ENCODE assay signal across 9 mouse cellular contexts in genomic region chr13:72627391-72628321, GRCm38 (mm10). TPM values are rescaled to one million over a fixed set of nuclear protein-coding genes. Genes with fewer than 3 reads are reported as not detected.
DNase-seq lines count a peak whose midpoint lies in the region; ATAC-seq lines count a peak whose summit lies in the region.
"Had no signal": no experiment of that assay in that cellular context is flagged by ENCODE, and none has a peak within 500 bp of the region (broad histone marks: within the 10 kb centered on the region; RNA-seq: fewer than 3 reads in every experiment).

No protein-coding gene starts in this region.

- H3K27ac ChIP-seq in embryonic facial prominence, embryonic 12.5 days = no peak overlapping the region
- no peak overlapping the region for H3K27ac ChIP-seq in intestine, embryonic 14.5 days (ENCODE audit: low read depth)
- H3K27ac ChIP-seq in liver, embryonic 15.5 days (replicated peaks) = no peak overlapping the region
- H3K27ac ChIP-seq in neural tube, embryonic 15.5 days (replicated peaks) = peak overlapping the region; percentile 56

- H3K4me1 ChIP-seq in embryonic facial prominence, embryonic 12.5 days = peaks cover 14% of the 10 kb centered on the region; the same call in 1 of the 2 replicates
- H3K4me1 ChIP-seq in intestine, embryonic 14.5 days (replicated peaks; ENCODE audit: control insufficient read depth, insufficient read depth, low read length) = 0 out of 2 replicates have a peak, but pooled peaks cover 8% of the 10 kb centered on the region
- H3K4me1 ChIP-seq in liver, embryonic 15.5 days (replicated peaks) = peaks cover 16% of the 10 kb centered on the region; the same call in 1 of the 2 replicates
- peaks cover 49% of the 10 kb centered on the region for H3K4me1 ChIP-seq in neural tube, embryonic 15.5 days

- DNase-seq in Muller cell, postnatal 12 days (ENCODE audit: inconsistent ontology term) = peak; percentile 27
- peak; percentile 78 for DNase-seq in intestine, embryonic 14.5 days (ENCODE audit: low spot score)
- no peak for DNase-seq in gastrocnemius, adult 8-10 months (ENCODE audit: low spot score in 2 of 2)
- DNase-seq in thymus, postnatal 36 days = no peak
- DNase-seq in spleen, postnatal 4 days (ENCODE audit: low spot score in 2 of 2) = no peak

- H3K4me3 ChIP-seq in embryonic facial prominence, embryonic 12.5 days = peak overlapping the region; percentile 56
- H3K4me3 ChIP-seq in intestine, embryonic 14.5 days (ENCODE audit: low read depth, low read length) = peak overlapping the region; percentile 48
- H3K4me3 ChIP-seq in liver, embryonic 15.5 days (replicated peaks) = peak overlapping the region; percentile 44
- H3K4me3 ChIP-seq in neural tube, embryonic 15.5 days (replicated peaks) = peak overlapping the region; percentile 49

- peak overlapping the region; percentile 55 for H3K9ac ChIP-seq in embryonic facial prominence, embryonic 12.5 days
- no peak overlapping the region for H3K9ac ChIP-seq in intestine, embryonic 14.5 days (ENCODE audit: low read length)
- H3K9ac ChIP-seq in liver, embryonic 15.5 days = no peak overlapping the region
- 0 out of 2 replicates have a peak overlapping the region, but pooled peaks have one; percentile 23 for H3K9ac ChIP-seq in neural tube, embryonic 15.5 days (replicated peaks)

- peak overlapping the region; percentile 97 for H3K4me2 ChIP-seq in embryonic facial prominence, embryonic 12.5 days (replicated peaks)
- H3K4me2 ChIP-seq in intestine, embryonic 14.5 days (ENCODE audit: low read length) = peak overlapping the region; percentile 84
- peak overlapping the region; percentile 65 for H3K4me2 ChIP-seq in liver, embryonic 15.5 days
- H3K4me2 ChIP-seq in neural tube, embryonic 15.5 days = peak overlapping the region; percentile 75

- H3K27me3 ChIP-seq in embryonic facial prominence, embryonic 12.5 days = peaks cover 81% of the 10 kb centered on the region
- peaks cover 98% of the 10 kb centered on the region for H3K27me3 ChIP-seq in intestine, embryonic 14.5 days (replicated peaks; ENCODE audit: control insufficient read depth, insufficient read depth, low read length)
- H3K27me3 ChIP-seq in liver, embryonic 15.5 days = peaks cover 100% of the 10 kb centered on the region
- peaks cover 63% of the 10 kb centered on the region for H3K27me3 ChIP-seq in neural tube, embryonic 15.5 days (replicated peaks)

- ATAC-seq in embryonic facial prominence, embryonic 12.5 days (ENCODE audit: insufficient number of reproducible peaks, insufficient read depth, low FRiP score, low TSS enrichment) = peak; percentile 29
- ATAC-seq in intestine, embryonic 14.5 days (replicated peaks; ENCODE audit: low FRiP score, low TSS enrichment, low read depth) = no peak; the same call in 1 of the 2 replicates
- no peak for ATAC-seq in liver, embryonic 15.5 days (ENCODE audit: insufficient read depth)
- ATAC-seq in neural tube, embryonic 15.5 days (ENCODE audit: low FRiP score) = peak; percentile 23

- H3K36me3 ChIP-seq in embryonic facial prominence, embryonic 12.5 days = no peaks in the 10 kb centered on the region
- H3K36me3 ChIP-seq in intestine, embryonic 14.5 days (ENCODE audit: control insufficient read depth, insufficient read depth, low read length) = no peaks in the 10 kb centered on the region
- H3K36me3 ChIP-seq in liver, embryonic 15.5 days (replicated peaks) = no peaks in the 10 kb centered on the region
- H3K36me3 ChIP-seq in neural tube, embryonic 15.5 days = no peaks in the 10 kb centered on the region

- under 1% methylated on average over 42 of the region's 42 CpGs for WGBS in embryonic facial prominence, embryonic 12.5 days
- under 1% methylated on average over 42 of the region's 42 CpGs for WGBS in intestine, embryonic 14.5 days
- 2% methylated on average over 42 of the region's 42 CpGs for WGBS in liver, embryonic 15.5 days (ENCODE audit: insufficient replicate concordance)
- WGBS in neural tube, embryonic 15.5 days = under 1% methylated on average over 42 of the region's 42 CpGs

- H3K9me3 ChIP-seq in embryonic facial prominence, embryonic 12.5 days = no peaks in the 10 kb centered on the region
- no peaks in the 10 kb centered on the region for H3K9me3 ChIP-seq in intestine, embryonic 14.5 days (ENCODE audit: control insufficient read depth, low read length)
- H3K9me3 ChIP-seq in liver, embryonic 15.5 days (replicated peaks) = no peaks in the 10 kb centered on the region
- H3K9me3 ChIP-seq in neural tube, embryonic 15.5 days (replicated peaks) = no peaks in the 10 kb centered on the region

RNA-seq across cellular contexts. Expression of gene Irx2, which starts 1.0 kb away (rescaled TPM):
- 10.0 and 14.1 TPM in 2 replicates for polyA plus RNA-seq in embryonic facial prominence, embryonic 12.5 days (2016; fragmentation: Nextera tagmentation; extraction: Ambion mirVana)
- 0.22 and 0.74 TPM in 2 replicates for polyA plus RNA-seq in intestine, embryonic 14.5 days (2014; fragmentation: Nextera tagmentation; extraction: Ambion mirVana)
- not detected in 2 replicates for polyA plus RNA-seq in liver, embryonic 15.5 days (2015; fragmentation: Nextera tagmentation; extraction: Ambion mirVana)
- 8.1 and 11.4 TPM in 2 replicates for polyA plus RNA-seq in neural tube, embryonic 15.5 days (2015; fragmentation: Nextera tagmentation; extraction: Ambion mirVana)
- total RNA-seq in gastrocnemius, adult 8-10 months (2022) = under 1 TPM in 1 of 4 experiments, not detected in 3; 0.12 TPM
- polyA plus RNA-seq: cortical plate, adult 2 months had no signal

Comparison
In these comparisons a context has a peak if more than half of its experiments do, and no peak if none do; other contexts are left out.
1. DNase-seq: peak in Muller cell, postnatal 12 days (single experiment) and intestine, embryonic 14.5 days (single experiment); none in gastrocnemius, adult 8-10 months (0 of 2), thymus, postnatal 36 days (0 of 2) and spleen, postnatal 4 days (0 of 2).
2. ATAC-seq: peak in embryonic facial prominence, embryonic 12.5 days (single experiment) and neural tube, embryonic 15.5 days (single experiment); none in intestine, embryonic 14.5 days (single experiment) and liver, embryonic 15.5 days (single experiment).
3. H3K9ac ChIP-seq: peak in embryonic facial prominence, embryonic 12.5 days (single experiment) and neural tube, embryonic 15.5 days (single experiment); none in intestine, embryonic 14.5 days (single experiment) and liver, embryonic 15.5 days (single experiment).
4. Peak in every context shown above with its lines, with median percentiles within 50 percentile points of each other: H3K4me2 ChIP-seq and H3K4me3 ChIP-seq.